Mouse (Mus musculus) hindlimb bud, embryonic 11.5 days (tissue): Measurements from ENCODE around the gene Galnt4.

Experiments
- DNase-seq: peaks from one replicate; pipeline ENCODE4 v3.0.0-alpha.2; 2012; ENCODE audit warnings: low read depth, low spot score; ENCODE audit errors: extremely low spot score

Galnt4 gene

DNA sequence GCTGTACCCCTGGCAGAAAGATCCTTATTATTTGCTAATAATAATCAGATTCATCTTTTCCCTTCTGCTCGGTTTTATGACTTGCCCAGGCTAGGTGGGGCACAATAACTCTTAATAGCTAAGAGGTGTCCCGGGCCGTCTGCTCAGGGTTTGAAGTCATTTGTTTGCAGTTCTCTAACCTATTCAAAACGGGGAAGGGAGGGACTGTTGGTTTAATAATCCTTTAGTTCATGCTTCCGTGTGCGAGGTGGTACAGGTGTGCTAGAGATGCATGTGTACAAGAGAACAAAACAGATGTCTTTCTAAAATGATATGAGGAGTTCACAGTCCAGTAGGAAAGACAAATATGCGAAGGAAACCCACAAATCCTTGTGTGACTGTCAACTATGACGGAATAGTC, 6.3 kb downstream of the Galnt4 start:
- no peak for DNase-seq

- no peak for DNase-seq
These were observed 7.7 kb downstream of the Galnt4 start for GRCm38 (mm10) chr10:99115471-99116236.

- DNase-seq: no peak
These were observed 8.3 kb downstream of the Galnt4 start for GRCm38 (mm10) chr10:99116237-99116632.

GRCm38 (mm10) chr10:99116650-99117615, 9.0 kb downstream of the Galnt4 start:
- no peak for DNase-seq

DNA sequence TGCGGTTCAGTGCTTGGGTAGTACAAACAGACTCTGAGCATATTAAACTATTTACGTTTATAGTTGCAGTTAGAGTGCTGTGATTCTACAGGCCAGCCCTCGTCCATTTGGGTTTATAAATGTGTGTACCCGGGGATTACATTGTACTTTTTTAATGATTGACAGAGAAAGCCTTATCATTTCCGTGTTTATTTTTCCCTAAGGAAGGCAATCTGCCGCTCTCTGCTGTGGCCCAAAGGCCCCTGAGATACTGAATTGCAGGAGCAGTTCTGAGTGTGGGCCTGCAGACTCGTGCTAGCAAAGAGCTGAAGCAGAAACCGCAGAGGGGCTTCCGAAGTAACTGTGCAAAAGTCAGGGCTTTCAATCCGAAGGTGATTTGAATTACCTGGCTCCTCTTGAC, 9.9 kb downstream of the Galnt4 start:
- DNase-seq: no peak

GRCm38 (mm10) chr10:99118697-99119096, 10.7 kb downstream of the Galnt4 start:
- DNase-seq: no peak

- DNase-seq: no peak
These were observed 11.5 kb downstream of the Galnt4 start for GRCm38 (mm10) chr10:99119471-99119870.

DNA sequence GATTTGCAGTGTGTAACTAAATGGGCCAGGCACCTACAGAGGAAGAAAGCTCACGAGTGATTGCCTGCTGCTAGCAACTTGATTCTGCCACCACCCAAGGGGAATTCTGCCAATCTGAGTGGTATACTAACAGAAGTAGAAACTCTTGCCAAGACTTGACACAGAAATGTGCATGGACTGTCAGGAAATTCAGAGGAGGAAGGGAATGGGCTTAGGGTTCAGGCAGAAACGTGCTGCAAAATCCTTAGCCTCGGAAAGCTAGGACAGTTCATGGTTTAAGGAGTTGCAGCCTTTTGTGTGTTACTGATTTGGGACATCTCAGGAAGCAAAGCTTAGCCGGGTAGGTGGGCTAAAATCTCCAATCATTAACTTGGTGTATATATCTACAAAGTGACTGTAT, 18.3 kb downstream of the Galnt4 start, which contains the start of gene Phxr2:
Gene Phxr2, minus strand, starts transcription at position 101 of the 400 bp plus-strand sequence.
- DNase-seq: no peak

DNA sequence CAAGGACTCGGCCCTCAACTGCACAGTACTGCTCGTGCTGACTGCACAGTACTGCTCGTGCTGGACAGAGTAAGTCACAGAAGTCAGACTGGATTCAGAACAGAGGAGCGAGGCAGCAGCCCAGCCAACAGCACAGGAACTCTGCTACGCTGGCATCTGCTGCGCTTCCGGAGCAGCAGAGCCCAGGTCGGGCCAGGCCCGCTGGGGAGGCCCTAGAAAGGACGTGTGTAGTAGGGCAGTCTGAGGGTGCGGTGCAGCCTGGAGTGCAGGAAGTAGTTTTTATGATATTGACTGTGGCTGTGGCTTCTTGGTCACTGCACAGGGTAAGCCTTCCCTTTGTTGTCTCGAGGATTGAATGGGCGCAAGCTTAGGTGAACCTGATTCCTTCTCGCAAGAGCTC, 19.0 kb downstream of the Galnt4 start:
- DNase-seq: no peak

- DNase-seq: no peak
These were observed 19.8 kb downstream of the Galnt4 start for GRCm38 (mm10) chr10:99127691-99128261.

DNA sequence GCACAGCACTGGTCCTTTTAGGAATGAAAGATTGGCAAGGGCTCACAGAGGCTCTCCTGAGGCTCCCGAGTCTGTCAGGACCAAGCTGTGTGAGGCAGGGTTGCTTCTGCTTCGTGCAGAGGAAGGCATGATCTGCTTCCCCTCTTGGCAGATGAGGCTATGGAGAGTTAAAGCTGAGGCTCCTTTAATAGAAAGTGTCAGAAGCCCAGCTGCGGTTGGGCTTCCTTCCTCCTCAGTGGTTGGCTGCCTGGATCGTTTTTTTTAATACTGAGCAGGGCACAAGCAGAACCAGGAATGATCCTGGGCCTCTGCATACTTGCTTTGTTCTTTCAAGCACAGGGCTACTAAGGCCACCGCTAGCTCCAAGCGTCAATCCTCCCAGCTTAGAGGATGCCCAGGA, 22.7 kb downstream of the Galnt4 start:
- DNase-seq: no peak

DNA sequence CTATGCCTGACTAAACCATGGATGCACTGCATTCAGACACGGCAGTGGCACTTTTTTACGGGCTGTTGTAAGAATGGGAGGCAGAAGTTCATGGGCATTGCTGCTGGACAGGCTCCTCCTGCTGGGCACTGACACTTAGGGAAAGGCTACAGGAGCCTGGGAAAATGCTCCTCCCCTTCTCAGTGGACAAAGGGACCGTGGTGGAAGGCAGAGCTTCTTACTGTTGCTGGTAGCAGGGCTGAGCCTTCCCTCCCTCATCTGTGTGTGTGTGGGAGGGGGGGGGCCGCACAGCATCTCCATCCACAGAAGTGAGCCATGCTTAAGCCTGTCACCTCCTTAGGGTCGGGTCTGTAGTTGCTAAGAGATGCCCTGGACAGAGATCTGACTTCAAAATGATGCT, 23.3 kb downstream of the Galnt4 start:
- no peak for DNase-seq

DNA sequence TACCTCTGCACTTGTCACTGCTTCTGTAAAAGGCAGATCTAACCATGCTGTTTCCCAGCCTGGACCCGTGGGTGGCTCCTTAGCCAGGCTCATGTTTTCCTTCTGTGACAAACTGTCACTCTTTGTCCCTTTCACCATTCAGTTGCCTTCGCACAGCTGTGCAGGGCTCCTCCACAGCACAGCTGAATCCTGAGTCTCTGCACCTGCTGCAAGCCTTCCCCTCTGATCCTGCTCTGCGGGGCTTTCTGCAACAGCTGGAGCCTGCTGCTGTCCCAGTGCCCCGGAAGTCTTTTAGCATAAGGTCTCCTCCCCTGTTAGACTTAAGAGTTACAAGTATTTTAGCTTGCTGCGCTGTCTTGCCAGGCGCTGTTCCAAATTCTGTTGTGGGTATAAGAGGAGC, 24.2 kb downstream of the Galnt4 start:
- no peak for DNase-seq

GRCm38 (mm10) chr10:99132595-99133272, 24.8 kb downstream of the Galnt4 start:
- DNase-seq: no peak

- DNase-seq: no peak
These were observed 25.4 kb downstream of the Galnt4 start for GRCm38 (mm10) chr10:99133321-99133875.

- no peak for DNase-seq
These were observed 28.4 kb downstream of the Galnt4 start for GRCm38 (mm10) chr10:99136337-99136736.

- no peak for DNase-seq
These were observed 37.7 kb downstream of the Galnt4 start for GRCm38 (mm10) chr10:99145611-99146010.

GRCm38 (mm10) chr10:99146596-99146995, 38.6 kb downstream of the Galnt4 start:
- DNase-seq: no peak

DNA sequence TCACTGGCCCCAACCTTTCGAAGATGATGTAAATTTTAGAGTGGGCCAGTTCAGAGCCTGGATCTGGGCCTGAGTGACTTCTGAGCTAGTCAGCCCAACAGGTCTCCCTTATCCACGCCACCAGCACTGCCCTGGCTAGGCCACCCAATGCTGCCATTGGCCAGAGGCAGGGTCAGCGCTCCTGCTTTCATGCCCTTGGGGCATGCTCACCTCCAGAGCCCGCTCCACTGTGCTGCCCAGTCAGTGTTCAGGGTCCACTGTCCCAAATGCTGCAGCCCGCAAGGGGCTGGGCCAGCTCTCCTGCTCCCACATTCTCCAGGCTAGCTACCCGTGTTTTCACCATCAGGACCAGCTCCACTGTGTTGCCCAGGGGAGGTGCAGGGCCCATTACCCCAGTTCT, 42.1 kb downstream of the Galnt4 start:
- no peak for DNase-seq

DNA sequence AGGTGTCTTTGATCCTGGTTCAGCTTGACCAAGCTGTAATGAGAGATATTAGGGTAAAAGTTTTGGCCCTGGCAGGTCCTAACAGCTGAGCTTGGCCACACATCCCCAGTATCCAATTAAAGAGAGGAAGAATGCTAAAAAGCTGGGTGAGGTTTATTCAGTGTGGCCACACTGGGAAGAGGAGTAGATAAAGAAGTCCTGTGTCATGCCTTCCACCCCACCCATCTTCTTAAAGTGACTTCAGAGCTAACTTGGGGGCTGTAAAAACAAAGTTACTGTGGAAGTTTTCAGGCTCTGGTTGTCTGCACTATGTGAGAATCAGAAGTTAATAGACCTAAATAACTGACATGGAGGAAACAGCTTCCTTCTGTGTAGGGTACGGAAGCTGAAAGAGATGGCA, 43.6 kb downstream of the Galnt4 start:
- no peak for DNase-seq

- DNase-seq: no peak
These were observed 44.1 kb downstream of the Galnt4 start for GRCm38 (mm10) chr10:99152063-99152462.
